Mouse (Mus musculus) kidney, adult 8-10 months (tissue): ENCODE data around the gene Ptpn6.
A peak's percentile ranks its signal among the peaks of the same experiment; 100 is the strongest.

Source experiments
- DNase-seq, 2 experiments: peaks; one replicate each; pipeline ENCODE4 v3.0.0; 2022

Ptpn6 gene

DNA sequence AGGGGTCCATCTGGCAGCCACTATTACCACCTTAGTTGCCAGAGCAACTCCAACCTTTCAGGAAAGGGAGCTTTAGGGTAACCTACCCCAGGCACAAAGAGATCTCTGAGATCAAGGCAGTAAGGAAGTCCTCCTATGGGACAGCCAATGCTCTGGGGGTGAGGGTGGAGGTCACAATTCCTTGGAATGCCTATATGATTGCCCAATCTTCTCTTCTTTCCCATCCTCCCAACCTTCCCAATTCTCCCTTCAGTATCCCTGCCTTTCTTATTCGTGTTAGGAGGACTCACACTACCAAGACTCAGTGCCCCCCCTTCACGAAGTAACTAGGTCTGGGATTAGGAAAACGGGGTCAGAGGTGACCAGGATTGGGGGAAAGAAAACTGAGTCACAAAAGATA is 16.8 kb upstream of the Ptpn6 start:
- no peak for DNase-seq

DNA sequence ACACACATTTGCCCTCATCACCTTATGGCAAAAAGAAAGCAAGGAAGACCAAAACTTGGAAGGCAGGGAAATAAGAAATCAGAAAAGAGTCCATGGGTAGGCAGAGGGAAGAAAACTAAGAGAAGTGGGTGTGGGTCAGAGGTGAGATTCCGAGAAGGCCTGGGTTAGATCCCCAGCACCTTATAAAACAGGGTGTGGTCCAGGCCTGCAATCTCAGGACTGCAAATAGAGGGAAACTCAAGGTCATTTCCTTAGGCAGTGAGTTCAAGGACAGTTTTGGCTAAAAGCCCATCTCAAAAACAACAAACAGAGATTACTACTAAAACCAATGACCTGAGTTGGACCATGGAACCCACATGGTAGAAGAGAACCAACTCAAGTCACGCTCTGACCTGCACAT is 15.3 kb upstream of the Ptpn6 start:
- no peak for DNase-seq

- DNase-seq, result no peak
Observed at GRCm38 (mm10) chr6:124750405-124750804, 11.9 kb upstream of the Ptpn6 start.

DNA sequence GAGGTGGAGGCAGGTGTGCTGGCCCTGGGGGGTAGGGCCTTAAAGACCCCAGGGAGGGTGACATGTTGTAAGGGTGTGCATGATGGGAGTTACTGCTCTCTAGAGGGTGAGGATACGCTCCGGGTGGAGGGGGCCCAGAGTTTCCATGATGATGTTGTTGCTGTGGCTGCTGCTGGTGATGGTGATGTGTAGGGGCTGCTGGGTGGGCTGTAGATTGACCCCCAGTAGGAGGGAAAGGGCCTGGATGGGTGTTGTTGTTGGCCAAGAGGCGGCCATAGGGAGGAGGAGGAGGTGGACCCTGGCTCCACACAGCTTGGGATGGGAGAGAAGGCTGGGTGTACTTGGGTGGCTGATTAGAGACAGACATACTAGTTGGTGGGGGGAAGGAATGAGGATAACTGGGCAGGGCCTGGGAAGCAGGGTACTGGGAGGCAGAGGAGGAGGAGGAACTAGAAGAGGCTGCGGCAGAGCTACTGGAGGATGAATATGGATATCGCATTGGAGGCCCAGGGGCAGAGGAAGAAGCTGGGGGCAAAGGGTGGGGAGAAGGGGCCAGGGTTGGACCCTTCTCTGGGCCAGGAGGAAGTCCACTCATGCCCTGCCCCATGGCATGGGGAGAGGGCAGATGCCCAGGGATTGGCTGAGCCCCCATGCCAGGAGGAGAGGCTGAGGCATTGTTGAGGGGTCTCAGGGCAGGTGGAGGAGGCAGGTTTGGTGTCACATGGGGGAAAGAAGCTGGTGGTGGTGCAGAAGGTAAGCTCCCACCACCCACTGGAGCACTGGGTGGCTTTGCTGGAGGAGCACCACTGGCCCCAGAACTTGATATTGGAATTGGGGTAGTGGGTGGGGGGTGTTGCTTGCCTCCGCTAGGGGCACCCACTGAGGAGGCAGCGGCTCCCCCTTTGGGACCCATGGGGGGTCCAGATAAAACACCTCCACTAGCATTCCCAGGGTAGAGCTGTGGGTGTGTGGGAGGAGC is 8.4 kb upstream of the Ptpn6 start:
- DNase-seq, result no peak

DNA sequence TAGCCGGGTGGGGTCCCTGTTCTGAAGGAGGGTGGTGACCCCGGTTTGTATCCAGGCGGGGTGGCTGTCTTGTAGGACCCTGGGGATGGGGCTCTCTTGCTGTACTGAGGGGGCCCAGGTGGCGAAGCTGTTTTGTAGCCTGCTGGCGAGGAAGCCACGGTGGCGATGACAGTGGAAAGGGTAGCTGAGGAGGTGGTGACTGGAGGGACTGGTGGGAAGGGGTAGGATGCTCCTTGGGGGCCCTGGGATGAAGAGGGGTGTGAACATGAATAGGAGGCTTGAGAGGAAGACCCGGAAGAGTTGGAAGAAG is 7.7 kb upstream of the Ptpn6 start:
- DNase-seq, result no peak

DNA sequence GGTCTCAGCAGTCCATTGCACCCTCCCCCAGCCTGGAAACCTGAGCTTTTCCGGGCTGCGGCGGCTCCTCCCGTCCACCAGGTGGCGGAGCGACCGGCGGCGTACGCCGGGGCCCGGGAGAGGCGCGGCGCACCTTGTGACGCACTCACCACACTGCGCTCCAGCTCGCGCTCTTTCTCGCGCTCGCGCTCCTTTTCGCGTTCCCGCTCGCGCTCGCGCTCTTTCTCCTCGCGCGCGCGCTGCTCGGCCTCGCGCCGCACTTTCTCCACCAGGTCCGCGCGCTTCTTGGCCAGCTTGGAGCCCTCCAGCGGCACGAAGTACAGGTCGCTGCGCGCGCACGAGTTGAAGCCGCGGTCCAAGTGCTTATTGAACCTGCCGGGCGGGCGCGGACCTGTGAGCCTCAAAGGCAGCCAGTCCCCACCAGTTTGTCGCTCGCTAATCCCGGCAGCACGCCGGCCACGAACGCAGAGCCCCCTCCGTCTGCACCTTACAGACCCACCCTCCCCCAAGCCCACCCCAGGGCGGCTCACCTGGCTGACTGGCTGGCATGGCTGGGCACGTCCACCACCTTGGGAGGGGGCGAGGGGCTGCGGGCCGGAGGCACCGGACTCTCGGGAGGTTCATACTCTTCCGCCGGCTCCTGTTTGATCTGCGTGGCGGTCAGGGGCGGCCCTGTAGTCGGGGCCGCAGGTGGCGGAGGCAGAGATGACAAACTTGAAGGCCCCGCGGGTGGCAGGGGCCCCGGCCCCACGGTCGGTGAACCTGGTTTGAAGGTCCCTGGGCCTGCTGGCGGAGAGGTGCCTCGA is 7.2 kb upstream of the Ptpn6 start:
- DNase-seq, result peak; percentile 94 to 95

DNA sequence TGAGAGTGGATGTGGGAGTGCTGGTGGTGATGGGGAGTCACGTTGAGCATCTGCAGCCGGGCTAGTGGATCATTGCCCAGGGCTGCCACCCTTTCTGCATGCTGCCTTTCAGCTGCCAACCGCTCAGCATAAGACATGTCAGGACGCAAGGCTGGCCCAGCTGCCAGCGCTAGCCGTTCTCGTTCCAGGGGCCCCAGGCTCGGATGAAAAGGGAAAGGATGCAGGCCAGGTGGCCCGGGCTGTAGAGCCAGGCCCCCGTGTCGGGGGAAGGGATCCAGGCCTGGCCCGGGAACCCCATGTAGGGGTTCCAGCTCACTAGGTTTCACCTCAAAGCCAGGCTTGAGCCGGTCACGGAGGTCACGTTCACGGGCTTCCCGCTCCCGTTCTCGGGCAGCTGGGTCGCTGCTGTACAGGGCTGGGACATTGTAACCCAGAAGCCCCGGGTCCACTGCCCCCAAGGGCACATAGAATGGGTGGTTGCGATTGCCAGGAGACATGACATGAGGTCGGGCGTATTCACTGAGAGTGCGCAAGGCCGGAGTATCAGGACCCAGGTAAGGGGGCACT is 6.3 kb upstream of the Ptpn6 start:
- DNase-seq, result no peak

GRCm38 (mm10) chr6:124743647-124744046 is 5.1 kb upstream of the Ptpn6 start:
- no peak for DNase-seq

GRCm38 (mm10) chr6:124742839-124743514 is 4.5 kb upstream of the Ptpn6 start:
- no peak for DNase-seq

DNA sequence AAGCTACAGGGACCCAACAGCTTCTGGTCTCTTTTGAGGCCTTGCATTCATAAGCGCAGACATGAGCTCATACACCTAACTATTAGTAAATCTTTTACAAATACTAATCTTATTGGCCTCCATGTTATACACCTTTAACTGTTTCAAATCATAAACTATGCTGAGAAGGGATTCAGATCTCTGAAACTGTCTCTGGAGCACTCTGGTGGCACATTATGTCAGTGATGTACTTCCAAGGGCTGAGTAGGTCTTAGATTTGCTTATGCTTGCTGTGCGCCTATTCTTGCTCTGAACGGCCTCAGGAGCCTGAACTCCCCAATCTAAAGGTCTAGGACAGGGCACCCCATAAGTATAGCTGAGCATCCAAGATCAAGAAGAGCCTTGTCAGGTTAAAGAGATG is 3.3 kb upstream of the Ptpn6 start:
- no peak for DNase-seq

DNA sequence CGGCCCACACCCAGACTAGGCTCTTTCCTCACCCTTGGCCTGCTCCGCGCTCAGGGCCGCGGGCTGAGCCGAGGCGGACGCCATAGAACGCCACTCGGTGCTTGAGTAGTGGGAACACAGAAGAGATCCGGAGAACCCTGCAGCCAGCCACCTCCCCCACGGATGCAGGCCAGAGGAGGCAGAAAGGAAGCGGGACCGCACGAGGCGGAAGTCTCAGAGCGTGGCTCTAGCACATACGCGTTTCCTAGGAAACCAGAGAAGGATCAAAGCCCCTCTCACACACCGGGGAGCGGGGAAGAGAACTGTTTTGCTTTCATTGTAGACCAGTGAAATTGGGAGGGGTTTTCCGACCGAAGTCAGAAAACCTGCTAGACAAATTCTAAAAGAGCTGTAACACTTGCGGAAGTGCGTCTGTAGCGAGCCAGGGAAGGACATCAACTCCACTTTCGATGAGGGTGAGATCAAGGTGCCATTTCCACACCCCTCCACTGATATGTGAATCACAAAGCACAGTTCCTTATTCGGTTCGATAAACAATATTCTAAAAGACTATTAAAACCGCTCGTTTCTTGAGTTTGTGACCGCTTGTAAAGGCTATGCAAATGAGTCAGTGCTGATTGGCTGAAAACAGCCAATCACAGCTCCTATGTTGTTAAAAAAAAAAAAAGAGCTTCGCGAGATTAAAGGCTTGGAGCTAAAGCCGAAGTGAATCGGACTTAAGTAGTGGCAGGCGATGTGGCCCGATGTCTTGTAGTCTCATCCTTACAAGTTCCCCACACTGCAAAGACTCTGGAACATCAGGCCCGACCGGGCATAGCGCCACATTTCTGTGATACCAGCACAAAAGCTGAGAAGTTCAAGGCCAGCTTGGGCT is 2.6 kb upstream of the Ptpn6 start, which contains the start of gene Grcc10:
Gene Grcc10, minus strand, starts transcription at position 487 of the 874 bp plus-strand sequence.
- peak; percentile 87 for DNase-seq

- no peak for DNase-seq
Observed at GRCm38 (mm10) chr6:124740211-124740887, 1.8 kb upstream of the Ptpn6 start.

- DNase-seq, result no peak
Observed at GRCm38 (mm10) chr6:124739231-124739796, 800 bp upstream of the Ptpn6 start.

DNA sequence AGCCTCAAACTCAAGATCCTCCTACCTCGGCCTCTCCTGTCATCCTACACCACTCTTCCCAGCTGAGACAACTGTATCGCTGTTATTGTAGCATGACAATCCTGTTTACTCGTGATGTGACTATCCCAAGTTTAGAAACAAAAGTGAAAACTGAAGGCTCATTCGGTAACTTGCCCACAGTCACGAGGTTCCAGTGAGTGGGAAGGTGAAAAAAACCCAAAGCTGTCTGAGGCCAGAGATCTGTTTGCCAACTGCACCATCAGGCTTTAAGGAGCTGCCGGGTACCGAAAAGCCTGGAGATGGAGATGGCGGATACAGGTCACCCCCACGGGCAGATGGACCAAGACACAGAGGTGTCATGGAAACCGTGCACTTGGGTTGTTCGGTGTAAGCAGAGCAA is 1.5 kb downstream of the Ptpn6 start:
- no peak for DNase-seq

DNA sequence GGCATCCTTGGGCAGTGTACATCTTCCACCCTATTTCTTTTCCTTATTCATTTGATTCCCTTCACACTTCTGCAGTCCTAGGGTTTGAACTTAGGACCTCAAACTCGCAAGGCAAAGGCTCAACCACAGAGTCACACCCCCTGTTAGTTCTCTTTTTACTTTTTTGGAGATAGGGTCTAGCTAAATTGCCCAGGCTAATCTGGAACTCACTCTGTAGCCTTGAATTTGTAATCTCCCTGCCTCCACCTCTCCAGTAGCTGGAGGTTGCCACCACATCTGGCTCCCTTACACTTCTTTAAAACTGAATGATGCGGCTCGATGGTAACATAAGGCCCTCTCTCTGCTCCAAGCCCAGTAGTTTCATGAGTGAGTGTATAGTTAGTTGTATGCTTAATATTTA is 4.1 kb downstream of the Ptpn6 start:
- no peak for DNase-seq

DNA sequence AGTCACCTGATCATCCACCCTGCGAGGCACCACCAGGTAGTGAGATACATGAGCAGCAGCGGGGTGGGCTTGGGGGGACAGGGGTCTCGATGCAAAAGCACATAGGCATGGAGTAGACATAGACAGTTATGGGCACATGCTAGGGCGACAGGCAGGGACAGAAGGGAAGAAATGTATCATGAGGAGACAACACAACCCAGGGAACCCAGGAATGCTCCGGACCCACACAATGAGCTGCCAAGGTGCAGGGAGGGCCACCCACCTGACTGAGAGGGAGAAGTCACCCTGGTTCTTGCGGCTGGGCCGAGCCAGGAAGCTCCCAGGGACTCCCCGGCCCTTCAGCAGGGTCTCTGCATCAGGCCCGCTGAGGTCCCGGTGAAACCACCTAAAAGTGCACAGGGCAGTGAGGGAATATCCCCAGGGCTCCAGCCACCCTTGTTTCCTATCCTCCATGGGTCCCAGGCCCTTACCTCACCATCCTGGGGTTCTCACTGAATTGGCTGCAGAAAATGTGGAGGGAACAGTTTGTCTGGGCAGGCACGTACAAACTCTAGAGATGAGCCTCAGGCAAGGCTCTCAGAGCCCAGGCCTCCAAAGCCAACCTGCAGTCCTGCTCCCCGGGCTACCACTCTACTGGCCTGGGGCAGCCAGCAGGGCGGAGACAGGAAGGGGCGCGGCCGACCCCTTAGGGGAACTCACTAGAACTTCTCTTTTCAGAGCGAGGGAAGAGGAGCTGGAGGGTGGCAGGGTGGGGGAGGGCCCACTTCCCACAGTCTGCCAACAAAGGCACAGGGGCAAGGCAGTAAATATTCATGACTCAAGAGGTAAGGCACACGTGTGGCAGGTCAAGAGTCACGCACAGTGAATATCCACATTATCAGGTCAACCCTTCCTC is 5.8 kb downstream of the Ptpn6 start:
- DNase-seq, result no peak

- DNase-seq, result no peak
Observed at GRCm38 (mm10) chr6:124731038-124731437, 7.5 kb downstream of the Ptpn6 start.

GRCm38 (mm10) chr6:124729850-124730705 is 8.4 kb downstream of the Ptpn6 start:
- DNase-seq, result no peak

DNA sequence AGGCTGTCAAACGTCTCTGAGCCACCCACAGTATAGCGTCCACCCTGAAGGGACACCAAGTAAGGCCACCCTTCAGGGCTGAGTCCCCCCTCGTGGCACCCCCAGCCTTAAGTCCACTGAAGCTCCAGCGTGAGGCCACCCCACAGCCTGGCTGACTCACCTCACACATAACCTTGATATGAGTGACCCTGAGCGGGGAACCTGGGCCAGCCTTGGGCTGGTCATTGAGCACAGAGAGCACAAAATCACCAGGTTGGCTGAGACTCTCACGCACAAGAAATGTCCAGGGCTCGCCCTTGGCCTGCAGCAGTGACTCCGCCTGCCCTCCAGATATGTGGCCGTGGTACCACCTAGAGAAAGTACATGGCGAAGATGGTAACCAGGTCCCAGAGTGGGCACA is 9.9 kb downstream of the Ptpn6 start:
- no peak for DNase-seq
